Mouse (Mus musculus) heart, adult 2 months (tissue): ENCODE data around the gene Casd1.

Experiments
- CTCF ChIP-seq: fragments of 200-600 bp; IDR thresholded peaks from 2 replicates; pipeline ENCODE4 v1.8.1; 2022; ENCODE audit warnings: antibody characterized with exemption, mild to moderate bottlenecking, moderate library complexity
- EP300 ChIP-seq: fragments of 200-500 bp; IDR thresholded peaks from 2 replicates; pipeline ENCODE4 v1.6.1; 2011; ENCODE audit warnings: low read depth, low read length, control low read depth; ENCODE audit not compliant: insufficient read depth

DNA sequence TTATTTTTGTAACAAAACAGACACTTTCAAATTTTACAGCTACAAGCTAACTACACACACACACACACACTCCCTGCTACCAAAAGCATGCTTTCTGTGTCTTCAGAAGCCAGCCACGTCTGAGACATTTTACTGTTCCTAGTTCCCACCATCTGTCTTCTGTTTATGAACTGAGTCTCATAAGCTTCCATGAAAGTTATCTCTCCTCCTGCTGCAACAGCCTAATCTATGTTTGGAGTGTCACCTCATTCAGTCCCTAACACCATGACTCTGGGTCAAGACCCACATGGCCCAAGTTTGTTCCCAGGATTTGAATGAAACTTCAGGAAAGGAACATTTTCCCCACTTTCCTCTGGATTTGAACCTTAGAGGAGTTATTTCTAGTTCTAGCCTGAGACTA lies 38.2 kb upstream of the Casd1 start:
- TF ChIP-seq CTCF, result no peak
- no peak for TF ChIP-seq EP300
